Mouse (Mus musculus): Measurements from ENCODE around the gene Olfr520. TPM values are rescaled to one million over a fixed set of nuclear protein-coding genes. Genes with fewer than 3 reads are reported as not detected.

The Olfr520 gene
- polyA plus RNA-seq, 1 experiment from 2014 or later, result not detected

DNA sequence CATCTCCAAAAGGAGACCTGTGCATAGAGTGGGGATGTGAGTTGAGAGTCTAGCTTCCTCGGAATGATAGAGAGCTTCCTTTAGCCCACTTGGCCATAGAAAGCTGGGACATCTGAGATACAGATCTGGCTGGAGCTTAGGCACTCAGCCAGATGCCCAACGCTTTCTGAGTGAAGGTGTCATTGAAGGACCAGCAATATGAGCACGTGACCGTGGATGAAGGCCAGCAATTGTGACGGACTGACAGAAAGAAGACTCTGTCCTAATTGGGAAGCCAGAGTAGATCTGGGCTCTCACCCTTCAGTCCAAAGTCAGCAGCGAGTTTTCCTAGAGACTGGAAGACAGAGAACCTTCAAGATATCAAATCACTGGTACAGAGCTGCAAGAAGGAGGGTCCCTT is 22.4 kb upstream of the Olfr520 start:
- peaks cover 6% of the 10 kb centered on the region; the same call in 1 of the 2 replicates for H3K4me1 ChIP-seq (ENCODE audit: control insufficient read depth, insufficient read depth, low read length)
- H3K9ac ChIP-seq (ENCODE audit: low read length), result no peak overlapping the region
- H3K4me3 ChIP-seq (ENCODE audit: low read length), result no peak overlapping the region
- peak overlapping the region; percentile 64 for H3K27ac ChIP-seq (ENCODE audit: low read length)
- peaks cover 7% of the 10 kb centered on the region for H3K27me3 ChIP-seq (ENCODE audit: control insufficient read depth, insufficient read depth, low read length)
- H3K36me3 ChIP-seq (ENCODE audit: control insufficient read depth, insufficient read depth), result no peaks in the 10 kb centered on the region
- no peaks in the 10 kb centered on the region for H3K9me3 ChIP-seq (replicated peaks; ENCODE audit: control insufficient read depth, low read length)
- no peak overlapping the region for H3K4me2 ChIP-seq (ENCODE audit: low read depth, low read length)
- no peak for ATAC-seq (replicated peaks; ENCODE audit: extremely low read depth, insufficient read depth, low FRiP score)
- 56% methylated on average over 6 of the region's 6 CpGs for WGBS

- no peak overlapping the region for H3K4me2 ChIP-seq (ENCODE audit: low read depth, low read length)
- peaks cover 6% of the 10 kb centered on the region; the same call in 1 of the 2 replicates for H3K4me1 ChIP-seq (ENCODE audit: control insufficient read depth, insufficient read depth, low read length)
- H3K4me3 ChIP-seq (ENCODE audit: low read length), result no peak overlapping the region
- peaks cover 7% of the 10 kb centered on the region for H3K27me3 ChIP-seq (ENCODE audit: control insufficient read depth, insufficient read depth, low read length)
- H3K9ac ChIP-seq (ENCODE audit: low read length), result no peak overlapping the region
- H3K36me3 ChIP-seq (ENCODE audit: control insufficient read depth, insufficient read depth), result no peaks in the 10 kb centered on the region
- no peak overlapping the region for H3K27ac ChIP-seq (ENCODE audit: low read length)
- ATAC-seq (replicated peaks; ENCODE audit: extremely low read depth, insufficient read depth, low FRiP score), result no peak
- no peaks in the 10 kb centered on the region for H3K9me3 ChIP-seq (replicated peaks; ENCODE audit: control insufficient read depth, low read length)
- WGBS, result 65% methylated on average over 8 of the region's 8 CpGs
These were observed 21.8 kb upstream of the Olfr520 start for GRCm38 (mm10) chr7:99708301-99708721.

- WGBS, result 77% methylated on average over 5 of the region's 5 CpGs
- H3K27ac ChIP-seq (ENCODE audit: low read length), result no peak overlapping the region
- peaks cover 6% of the 10 kb centered on the region; the same call in 1 of the 2 replicates for H3K4me1 ChIP-seq (ENCODE audit: control insufficient read depth, insufficient read depth, low read length)
- H3K36me3 ChIP-seq (ENCODE audit: control insufficient read depth, insufficient read depth), result no peaks in the 10 kb centered on the region
- H3K4me2 ChIP-seq (ENCODE audit: low read depth, low read length), result no peak overlapping the region
- no peak overlapping the region for H3K4me3 ChIP-seq (ENCODE audit: low read length)
- no peak for ATAC-seq (replicated peaks; ENCODE audit: extremely low read depth, insufficient read depth, low FRiP score)
- H3K27me3 ChIP-seq (ENCODE audit: control insufficient read depth, insufficient read depth, low read length), result peaks cover 7% of the 10 kb centered on the region
- H3K9me3 ChIP-seq (replicated peaks; ENCODE audit: control insufficient read depth, low read length), result no peaks in the 10 kb centered on the region
- H3K9ac ChIP-seq (ENCODE audit: low read length), result no peak overlapping the region
These were observed 21.3 kb upstream of the Olfr520 start for GRCm38 (mm10) chr7:99708750-99709149.

GRCm38 (mm10) chr7:99709992-99710391 is 20.1 kb upstream of the Olfr520 start:
- Histone ChIP-seq H3K27me3 (ENCODE audit: control insufficient read depth, insufficient read depth, low read length) (peaks cover 7% of the 10 kb centered on the region), H3K9me3 (replicated peaks; ENCODE audit: control insufficient read depth, low read length) (no peaks in the 10 kb centered on the region), H3K4me1 (ENCODE audit: control insufficient read depth, insufficient read depth, low read length) (peaks cover 6% of the 10 kb centered on the region; the same call in 1 of the 2 replicates), H3K27ac (ENCODE audit: low read length) (no peak overlapping the region), H3K36me3 (ENCODE audit: control insufficient read depth, insufficient read depth) (no peaks in the 10 kb centered on the region), H3K9ac (ENCODE audit: low read length) (no peak overlapping the region), H3K4me2 (ENCODE audit: low read depth, low read length) (no peak overlapping the region), H3K4me3 (ENCODE audit: low read length) (no peak overlapping the region)
- ATAC-seq (replicated peaks; ENCODE audit: extremely low read depth, insufficient read depth, low FRiP score), result no peak
- 53% methylated on average over 7 of the region's 7 CpGs for WGBS

- Histone ChIP-seq H3K4me3 (ENCODE audit: low read length) (no peak overlapping the region), H3K36me3 (ENCODE audit: control insufficient read depth, insufficient read depth) (no peaks in the 10 kb centered on the region), H3K27me3 (ENCODE audit: control insufficient read depth, insufficient read depth, low read length) (peaks cover 7% of the 10 kb centered on the region), H3K27ac (ENCODE audit: low read length) (no peak overlapping the region), H3K4me2 (ENCODE audit: low read depth, low read length) (no peak overlapping the region), H3K9ac (ENCODE audit: low read length) (no peak overlapping the region), H3K4me1 (ENCODE audit: control insufficient read depth, insufficient read depth, low read length) (peaks cover 6% of the 10 kb centered on the region; the same call in 1 of the 2 replicates), H3K9me3 (replicated peaks; ENCODE audit: control insufficient read depth, low read length) (no peaks in the 10 kb centered on the region)
- 17% methylated on average over 1 of the region's 1 CpGs for WGBS
- ATAC-seq (replicated peaks; ENCODE audit: extremely low read depth, insufficient read depth, low FRiP score), result no peak
These were observed 19.6 kb upstream of the Olfr520 start for GRCm38 (mm10) chr7:99710476-99710875.

GRCm38 (mm10) chr7:99711166-99711565 is 18.9 kb upstream of the Olfr520 start, which contains the start of gene Slco2b1:
Gene Slco2b1 (minus strand): TSS chr7:99711340.
- Histone ChIP-seq H3K36me3 (ENCODE audit: control insufficient read depth, insufficient read depth) (no peaks in the 10 kb centered on the region), H3K4me3 (ENCODE audit: low read length) (no peak within 1 kb of the TSS), H3K27me3 (ENCODE audit: control insufficient read depth, insufficient read depth, low read length) (peaks cover 7% of the 10 kb centered on the region), H3K4me1 (ENCODE audit: control insufficient read depth, insufficient read depth, low read length) (peaks cover 6% of the 10 kb centered on the region; the same call in 1 of the 2 replicates), H3K9me3 (replicated peaks; ENCODE audit: control insufficient read depth, low read length) (no peaks in the 10 kb centered on the region), H3K27ac (ENCODE audit: low read length) (no peak within 1 kb of the TSS), H3K4me2 (ENCODE audit: low read depth, low read length) (no peak within 1 kb of the TSS), H3K9ac (ENCODE audit: low read length) (no peak within 1 kb of the TSS)
- ATAC-seq (replicated peaks; ENCODE audit: extremely low read depth, insufficient read depth, low FRiP score), result no peak
- 63% methylated on average over 8 of the region's 8 CpGs for WGBS

- no peaks in the 10 kb centered on the region for H3K9me3 ChIP-seq (replicated peaks; ENCODE audit: control insufficient read depth, low read length)
- peaks cover 7% of the 10 kb centered on the region for H3K27me3 ChIP-seq (ENCODE audit: control insufficient read depth, insufficient read depth, low read length)
- no peaks in the 10 kb centered on the region for H3K36me3 ChIP-seq (ENCODE audit: control insufficient read depth, insufficient read depth)
- H3K27ac ChIP-seq (ENCODE audit: low read length), result no peak overlapping the region
- H3K4me1 ChIP-seq (ENCODE audit: control insufficient read depth, insufficient read depth, low read length), result peaks cover 3% of the 10 kb centered on the region; the same call in 1 of the 2 replicates
- H3K9ac ChIP-seq (ENCODE audit: low read length), result no peak overlapping the region
- H3K4me3 ChIP-seq (ENCODE audit: low read length), result no peak overlapping the region
- ATAC-seq (replicated peaks; ENCODE audit: extremely low read depth, insufficient read depth, low FRiP score), result no peak
- 85% methylated on average over 4 of the region's 4 CpGs for WGBS
- no peak overlapping the region for H3K4me2 ChIP-seq (ENCODE audit: low read depth, low read length)
These were observed 17.6 kb upstream of the Olfr520 start for GRCm38 (mm10) chr7:99712431-99712830.

- WGBS, result 77% methylated on average over 2 of the region's 2 CpGs
- Histone ChIP-seq H3K4me2 (ENCODE audit: low read depth, low read length) (no peak overlapping the region), H3K36me3 (ENCODE audit: control insufficient read depth, insufficient read depth) (no peaks in the 10 kb centered on the region), H3K27me3 (ENCODE audit: control insufficient read depth, insufficient read depth, low read length) (no peaks in the 10 kb centered on the region), H3K9ac (ENCODE audit: low read length) (no peak overlapping the region), H3K27ac (ENCODE audit: low read length) (no peak overlapping the region), H3K4me1 (ENCODE audit: control insufficient read depth, insufficient read depth, low read length) (no peaks in the 10 kb centered on the region), H3K4me3 (ENCODE audit: low read length) (no peak overlapping the region), H3K9me3 (replicated peaks; ENCODE audit: control insufficient read depth, low read length) (no peaks in the 10 kb centered on the region)
- ATAC-seq (replicated peaks; ENCODE audit: extremely low read depth, insufficient read depth, low FRiP score), result no peak
These were observed 13.5 kb upstream of the Olfr520 start for GRCm38 (mm10) chr7:99716536-99716935.

DNA sequence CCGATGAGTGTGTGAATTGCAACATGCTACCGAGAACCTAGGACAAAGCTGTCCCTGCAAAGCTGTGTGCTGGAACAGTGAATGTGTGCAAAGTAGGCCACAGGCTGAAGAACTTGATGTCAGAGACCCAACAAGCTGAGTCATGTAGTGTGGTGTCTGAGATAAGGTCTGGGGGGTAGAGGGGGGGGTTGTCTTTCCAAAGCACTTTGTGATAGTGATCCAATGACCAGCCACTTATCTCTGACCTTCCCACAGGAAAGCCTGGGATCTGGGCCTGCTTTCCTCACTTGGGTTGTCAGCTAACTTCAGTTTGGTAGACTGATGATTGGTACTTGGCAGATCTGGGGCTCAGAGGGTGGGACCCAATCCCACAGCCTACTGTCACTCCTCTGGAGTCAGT is 4.5 kb downstream of the Olfr520 start:
- Histone ChIP-seq H3K4me1 (ENCODE audit: control insufficient read depth, insufficient read depth, low read length) (peaks cover 2% of the 10 kb centered on the region; the same call in 1 of the 2 replicates), H3K27ac (ENCODE audit: low read length) (no peak overlapping the region), H3K27me3 (ENCODE audit: control insufficient read depth, insufficient read depth, low read length) (peaks cover 2% of the 10 kb centered on the region; the same call in 1 of the 2 replicates), H3K9me3 (replicated peaks; ENCODE audit: control insufficient read depth, low read length) (no peaks in the 10 kb centered on the region), H3K36me3 (ENCODE audit: control insufficient read depth, insufficient read depth) (no peaks in the 10 kb centered on the region), H3K4me3 (ENCODE audit: low read length) (no peak overlapping the region), H3K9ac (ENCODE audit: low read length) (no peak overlapping the region), H3K4me2 (ENCODE audit: low read depth, low read length) (no peak overlapping the region)
- no peak for ATAC-seq (replicated peaks; ENCODE audit: extremely low read depth, insufficient read depth, low FRiP score)
- WGBS, result 79% methylated on average over 2 of the region's 2 CpGs
